Mouse (Mus musculus) liver, embryonic 14.5 days (tissue): ENCODE measurements at regions not wholly inside any gene's neighbourhood (a gene's known extent, or its start where the extent isn't known, plus 50 kb on each side); places are given as distances from the start of the nearest gene placed in this dataset.

Source experiments
- CTCF ChIP-seq: IDR thresholded peaks from 2 replicates; pipeline ENCODE4 v1.5.1; 2016; ENCODE audit warnings: antibody characterized with exemption, low read depth, control low read depth
- EP300 ChIP-seq: IDR thresholded peaks from 2 replicates; pipeline ENCODE4 v1.6.1; 2016; ENCODE audit warnings: antibody characterized with exemption, low read depth

DNA sequence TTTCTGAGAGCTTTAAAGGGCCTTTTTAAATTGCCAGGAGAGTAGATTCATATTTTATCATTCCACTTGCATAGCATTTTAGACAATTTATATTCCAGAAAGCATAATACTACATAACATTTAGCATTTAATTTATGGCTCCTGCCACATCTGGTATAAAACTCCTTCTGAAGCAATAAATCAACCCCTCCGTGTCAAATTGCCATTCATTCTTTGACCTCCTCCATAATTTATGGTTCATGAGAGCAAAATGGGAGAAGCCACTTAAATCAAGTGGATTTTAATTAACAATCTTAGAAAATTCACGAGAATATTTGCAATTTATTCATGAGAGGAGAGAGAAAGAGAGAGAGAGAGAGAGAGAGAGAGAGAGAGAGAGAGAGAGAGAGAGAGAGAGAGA lies 132.4 kb upstream of the Nrsn1 start:
- TF ChIP-seq CTCF: no peak
- no peak for TF ChIP-seq EP300
